Mouse (Mus musculus): ENCODE measurements around the gene Rbbp8nl.

The Rbbp8nl gene

GRCm38 (mm10) chr2:180228060-180228458, 61.6 kb downstream of the Rbbp8nl start:
- DNase-seq (ENCODE audit: low spot score): no peak

Data from left cerebral cortex, adult 11 months (tissue).